Comparison of ENCODE assay signal across 12 mouse cellular contexts in genomic region chr6:115801811-115802210, GRCm38 (mm10). TPM values are rescaled to one million over a fixed set of nuclear protein-coding genes. Genes with fewer than 3 reads are reported as not detected.
"Had no signal": no experiment of that assay in that cellular context is flagged by ENCODE, and none has a peak within 500 bp of the region (broad histone marks: within the 10 kb centered on the region; RNA-seq: fewer than 3 reads in every experiment).

No protein-coding gene starts in this region.

- H3K4me2 ChIP-seq: intestine, embryonic 15.5 days; liver, embryonic 12.5 days; midbrain, embryonic 12.5 days had no signal

- H3K9me3 ChIP-seq: intestine, embryonic 15.5 days; limb, embryonic 10.5 days; liver, embryonic 12.5 days; midbrain, embryonic 12.5 days had no signal

- DNase-seq: kidney, adult 18-20 months; kidney, postnatal 14 days; liver, postnatal 0 days; right cerebral cortex, postnatal 4 days; thymus, adult 18-20 months; thymus, postnatal 14 days had no signal

- H3K27me3 ChIP-seq: intestine, embryonic 15.5 days; liver, embryonic 12.5 days; midbrain, embryonic 12.5 days had no signal

- H3K4me3 ChIP-seq: intestine, embryonic 15.5 days; left cerebral cortex, adult 2 months; limb, embryonic 10.5 days; liver, embryonic 12.5 days; midbrain, embryonic 12.5 days had no signal

- ATAC-seq: intestine, embryonic 15.5 days; liver, embryonic 12.5 days; liver, postnatal 0 days; midbrain, embryonic 16.5 days had no signal

- H3K9ac ChIP-seq: intestine, embryonic 15.5 days; liver, embryonic 12.5 days; liver, postnatal 0 days; midbrain, embryonic 12.5 days had no signal

- H3K27ac ChIP-seq: intestine, embryonic 15.5 days; left cerebral cortex, adult 2 months; limb, embryonic 10.5 days; liver, embryonic 12.5 days; midbrain, embryonic 12.5 days had no signal

RNA-seq across cellular contexts. Expression of gene Efcab12, which starts 36.4 kb away (rescaled TPM):
- polyA plus RNA-seq: liver, postnatal 0 days had no signal
